Mouse (Mus musculus) kidney, postnatal 25 days (tissue): ENCODE results near the gene Slc1a7.

Experiments
- DNase-seq, 2 experiments: peaks; one replicate each; pipeline ENCODE4 v3.0.0; 2021; ENCODE audit warnings: mixed read lengths in 2 of 2

Gene Slc1a7

DNA sequence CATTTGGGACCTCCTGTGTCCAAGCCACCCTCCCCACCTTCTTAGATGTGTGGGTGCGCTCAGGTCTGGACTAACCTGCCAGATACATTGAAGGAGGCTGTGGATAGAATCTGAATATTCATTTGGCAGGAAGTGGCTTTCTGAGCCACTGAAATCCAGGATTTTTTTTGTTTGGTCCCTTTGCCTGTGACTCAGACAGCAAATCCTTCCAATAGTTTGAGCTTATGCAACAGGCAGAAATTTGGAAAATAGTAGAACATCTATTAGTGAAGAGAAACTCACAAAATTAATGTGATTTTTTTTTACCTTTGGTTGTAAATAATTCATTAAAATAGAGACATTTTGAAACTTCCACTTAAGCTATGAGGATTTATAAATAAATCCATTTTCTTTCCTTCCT, 3.0 kb downstream of the Slc1a7 start:
- DNase-seq: no peak

DNA sequence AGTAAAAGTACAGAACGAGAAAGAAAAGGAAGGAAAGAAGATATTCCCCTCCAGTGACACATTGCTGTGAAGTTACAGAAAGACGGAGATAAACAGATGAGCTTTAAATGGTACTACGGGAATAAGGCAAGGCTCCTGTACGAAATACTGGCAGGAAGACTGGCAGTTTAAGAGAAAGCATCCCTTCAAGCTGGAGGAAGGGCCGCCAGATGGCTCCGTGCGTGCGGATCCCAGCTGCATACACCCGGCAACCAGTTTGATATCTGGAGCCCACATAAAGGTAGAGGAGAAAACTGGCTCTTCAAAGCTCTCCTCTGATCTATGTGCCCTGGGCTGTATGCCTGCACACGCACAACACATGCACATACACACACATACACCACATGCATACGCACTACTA, 6.4 kb downstream of the Slc1a7 start:
- no peak for DNase-seq

DNA sequence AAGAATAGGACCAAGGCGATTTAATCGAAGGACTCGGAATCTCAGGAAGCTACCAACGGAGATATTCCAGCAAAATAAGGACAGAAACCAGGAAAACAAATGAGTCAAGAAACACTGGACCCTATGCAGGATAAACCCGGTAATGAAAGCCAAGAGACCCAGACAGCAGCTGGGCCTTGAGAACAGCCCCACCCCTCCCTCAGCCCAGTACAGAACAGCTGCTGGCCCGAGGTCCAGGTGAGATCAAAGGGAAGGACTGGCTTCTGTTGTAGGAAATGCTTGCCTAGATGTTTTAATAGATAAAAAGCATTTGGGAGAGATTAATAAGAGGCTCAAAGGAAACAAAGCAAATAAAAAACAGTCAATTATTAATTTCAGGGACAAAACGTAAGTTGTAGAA, 6.9 kb downstream of the Slc1a7 start:
- DNase-seq: no peak

DNA sequence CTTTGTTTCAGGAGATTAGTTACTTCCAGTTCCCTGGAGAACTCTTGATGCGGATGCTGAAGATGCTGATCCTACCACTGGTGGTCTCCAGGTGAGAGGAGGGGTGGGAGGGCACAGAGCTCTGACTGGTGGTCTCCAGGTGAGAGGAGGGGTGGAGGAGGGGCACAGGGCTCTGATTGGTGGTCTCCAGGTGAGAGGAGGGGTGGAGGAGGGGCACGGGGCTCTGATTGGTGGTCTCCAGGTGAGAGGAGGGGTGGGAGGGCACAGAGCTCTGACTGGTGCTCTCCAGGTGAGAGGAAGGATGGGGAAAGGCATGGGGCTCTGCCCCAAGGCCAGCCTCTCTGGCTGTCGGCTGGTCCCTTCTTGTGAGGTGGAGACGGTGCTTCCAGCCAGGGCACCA, 9.5 kb downstream of the Slc1a7 start:
- DNase-seq: no peak

DNA sequence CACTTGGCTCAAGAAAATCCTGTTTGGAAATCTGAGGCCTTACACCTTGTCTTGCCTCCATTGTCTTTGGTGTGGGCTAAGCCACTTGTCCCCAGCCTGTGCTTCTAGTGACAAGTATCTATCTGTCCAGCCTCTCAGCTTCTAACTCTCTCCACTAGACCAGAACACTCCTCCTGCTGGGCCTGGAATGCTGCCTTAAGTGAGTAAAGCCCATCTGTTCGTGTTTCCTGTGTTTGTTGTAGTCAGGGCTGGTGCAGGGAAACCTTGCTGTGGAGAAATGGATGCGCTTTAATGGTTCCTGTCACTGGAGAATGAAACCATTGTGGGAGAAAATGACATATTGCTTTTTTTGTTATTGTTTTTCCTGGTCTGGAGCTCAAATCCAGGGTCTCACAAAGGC, 11.4 kb downstream of the Slc1a7 start:
- DNase-seq: peak; percentile 40 to 62

DNA sequence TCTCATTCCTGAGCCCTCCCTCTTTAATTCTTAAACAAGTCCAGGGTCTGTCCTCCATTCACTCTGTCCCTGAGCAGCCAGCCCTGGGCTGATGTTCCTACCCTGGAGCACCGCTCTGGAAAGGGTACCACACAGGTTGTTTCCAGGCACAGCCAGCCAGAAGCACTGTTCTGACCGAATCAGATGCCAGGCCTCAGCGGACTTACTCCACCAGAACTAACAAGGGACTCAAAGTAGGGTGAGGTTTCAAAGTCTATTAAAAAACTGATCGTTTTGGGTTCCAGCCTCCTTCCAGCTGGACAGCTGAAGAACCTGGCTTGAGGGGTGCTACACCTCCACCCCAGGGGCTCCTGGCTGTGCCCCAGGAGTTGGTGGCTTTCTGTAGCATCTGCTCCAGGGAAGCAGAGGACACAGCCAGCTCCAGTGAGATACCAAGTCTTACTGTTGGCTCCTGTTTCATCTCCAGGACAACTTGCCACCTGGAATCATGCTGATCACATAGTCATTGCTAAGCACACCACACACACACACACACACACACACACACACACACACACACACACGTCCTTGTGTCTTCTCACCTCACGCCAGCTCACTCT, 12.0 kb downstream of the Slc1a7 start:
- DNase-seq: peak in 1 of 2 experiments; percentile 33

DNA sequence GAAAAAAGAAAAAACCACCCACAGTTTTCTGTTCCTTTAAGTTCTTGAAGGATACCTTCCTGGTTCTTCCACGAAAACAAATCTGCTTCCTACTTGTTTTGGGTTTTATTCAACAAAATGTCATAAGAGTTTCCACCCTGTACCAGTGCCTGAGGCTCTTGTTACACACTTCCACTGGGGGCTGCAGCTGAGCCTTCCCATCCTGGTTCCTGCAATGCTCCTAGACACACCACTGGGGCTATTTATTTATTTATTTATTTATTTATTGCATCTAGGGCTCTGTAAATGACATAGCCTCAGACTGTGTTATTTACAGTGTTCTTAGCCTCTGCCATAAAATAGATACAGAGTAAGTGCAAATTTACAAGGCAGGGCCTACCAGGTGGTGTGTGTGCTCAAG, 15.6 kb downstream of the Slc1a7 start:
- DNase-seq: no peak

DNA sequence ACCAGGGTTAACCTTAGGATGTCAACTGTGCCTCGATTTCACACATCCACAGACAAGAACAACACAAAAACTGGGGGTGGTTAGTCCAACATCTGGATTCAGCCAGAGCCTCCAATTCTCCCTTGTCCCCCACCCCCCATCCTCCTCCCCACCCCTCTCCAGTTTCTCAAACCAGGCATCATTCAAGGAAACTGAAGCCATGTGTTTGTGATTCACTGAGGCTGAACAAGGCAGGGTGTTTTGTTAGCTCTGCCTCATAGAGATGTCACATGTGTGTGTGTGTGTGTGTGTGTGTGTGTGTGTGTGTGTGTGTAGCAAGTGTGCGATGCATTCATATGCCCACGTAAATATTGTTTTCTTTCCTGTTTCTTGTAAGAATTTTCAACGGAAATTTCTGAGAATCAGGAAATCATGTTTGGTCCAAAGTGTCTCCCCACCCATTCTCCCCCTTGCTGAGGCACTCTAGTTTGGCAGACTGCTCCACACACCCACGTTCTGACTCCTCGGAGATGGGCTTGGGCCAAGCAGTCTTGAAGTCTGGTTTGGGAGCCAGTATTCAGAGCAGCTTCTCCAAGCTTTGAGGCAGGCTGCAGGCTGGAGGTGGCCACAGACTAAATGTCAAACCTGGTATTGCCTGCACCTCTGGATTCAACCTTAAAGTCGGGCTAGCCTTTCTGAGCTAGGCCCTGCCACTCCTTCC, 16.3 kb downstream of the Slc1a7 start:
- peak; percentile 68 to 81 for DNase-seq

DNA sequence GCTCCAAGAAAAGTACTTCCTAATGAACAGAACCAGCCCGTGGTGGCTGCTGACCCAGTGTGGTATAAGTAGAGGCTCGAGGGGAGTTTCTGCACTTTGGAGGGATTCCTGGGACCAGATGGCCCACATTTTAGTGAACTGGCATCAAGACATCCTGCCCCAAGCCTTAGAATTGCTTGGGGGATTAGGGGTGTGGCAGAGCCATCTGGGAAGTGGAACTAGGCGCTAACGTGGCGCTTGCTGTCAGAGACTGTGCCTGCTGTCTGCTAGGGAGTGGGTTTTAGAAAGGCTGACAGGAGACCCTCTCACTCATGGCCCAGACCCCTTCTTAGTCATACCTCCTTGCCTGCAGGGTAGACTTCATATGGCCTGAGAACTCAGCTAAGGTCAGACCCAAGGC, 17.7 kb downstream of the Slc1a7 start:
- DNase-seq: no peak

DNA sequence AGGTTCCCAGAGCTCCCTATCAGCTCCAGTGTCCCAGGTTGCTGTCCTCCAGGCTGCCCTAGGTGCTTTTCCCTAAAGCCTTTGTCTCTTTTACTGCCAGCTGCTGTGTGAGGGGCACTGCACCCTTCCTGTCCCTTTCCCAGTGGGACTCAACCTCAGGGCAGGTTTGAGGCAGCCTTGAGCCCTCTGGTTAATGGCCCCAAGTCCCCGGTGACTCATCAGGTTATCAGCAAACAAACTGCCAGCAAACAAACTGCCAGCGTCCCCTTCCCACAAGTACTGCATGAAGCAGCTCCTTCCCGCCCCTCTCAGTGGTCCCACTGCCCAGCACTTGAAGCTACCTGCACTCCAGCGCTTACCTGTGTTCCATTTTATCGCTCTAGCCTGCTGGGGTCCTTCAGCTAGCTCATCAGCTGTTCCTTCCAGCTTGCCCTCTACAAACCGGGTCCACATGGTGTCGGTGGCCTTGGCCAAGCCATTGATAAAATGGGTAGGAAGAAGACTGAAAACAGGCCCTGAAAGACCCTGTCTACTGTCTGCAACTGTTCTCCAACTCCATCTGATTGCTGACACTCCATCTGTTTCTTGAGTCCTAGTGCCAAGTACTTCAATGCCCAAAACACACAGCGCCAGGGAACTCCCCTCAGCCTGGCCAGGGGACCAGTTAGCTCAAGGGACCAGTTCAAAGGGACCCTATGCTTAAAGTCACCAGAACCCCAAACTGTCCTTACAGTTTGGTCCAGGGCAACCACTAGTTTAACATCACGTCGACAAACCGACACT, 18.4 kb downstream of the Slc1a7 start:
- DNase-seq: no peak

DNA sequence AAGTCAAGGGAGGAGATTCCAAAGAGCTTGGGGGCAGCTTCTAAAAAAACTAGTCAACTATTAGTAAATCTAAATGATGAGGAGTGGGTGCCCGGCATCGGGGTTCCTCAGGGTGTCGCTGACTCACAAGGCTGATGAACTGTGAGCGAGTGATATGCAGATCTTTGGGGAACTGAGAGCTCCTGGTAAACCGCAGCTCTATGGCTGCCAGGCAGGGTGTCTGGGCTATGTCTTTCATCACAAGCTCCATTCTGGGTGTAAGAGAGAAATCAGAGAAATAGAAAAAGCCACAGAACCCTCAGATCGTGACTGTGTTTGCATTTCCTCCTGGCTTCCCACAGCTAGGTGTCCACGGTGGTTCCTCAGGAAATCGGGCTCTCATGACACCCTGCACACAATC, 20.8 kb downstream of the Slc1a7 start:
- DNase-seq: no peak

DNA sequence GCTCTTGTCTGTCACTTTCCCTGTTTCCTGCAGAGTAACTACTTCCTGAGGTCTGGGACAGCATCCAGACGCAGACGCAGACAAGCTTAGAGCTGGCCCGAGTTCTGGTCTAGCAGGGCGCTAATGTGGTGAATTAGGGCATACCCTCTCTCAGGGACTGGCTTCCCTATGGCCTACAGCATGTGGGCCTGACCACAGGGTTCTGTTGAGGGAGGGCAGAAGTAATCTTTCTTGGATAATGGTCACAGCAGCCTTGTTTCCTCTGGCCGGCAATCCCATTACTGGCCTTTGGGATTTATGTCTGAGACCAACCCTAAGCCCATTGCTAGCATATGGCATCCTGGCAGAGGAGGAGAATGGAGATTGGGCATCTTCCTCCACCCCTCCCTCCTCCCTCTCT, 22.7 kb downstream of the Slc1a7 start:
- DNase-seq: peak; percentile 35 to 60

DNA sequence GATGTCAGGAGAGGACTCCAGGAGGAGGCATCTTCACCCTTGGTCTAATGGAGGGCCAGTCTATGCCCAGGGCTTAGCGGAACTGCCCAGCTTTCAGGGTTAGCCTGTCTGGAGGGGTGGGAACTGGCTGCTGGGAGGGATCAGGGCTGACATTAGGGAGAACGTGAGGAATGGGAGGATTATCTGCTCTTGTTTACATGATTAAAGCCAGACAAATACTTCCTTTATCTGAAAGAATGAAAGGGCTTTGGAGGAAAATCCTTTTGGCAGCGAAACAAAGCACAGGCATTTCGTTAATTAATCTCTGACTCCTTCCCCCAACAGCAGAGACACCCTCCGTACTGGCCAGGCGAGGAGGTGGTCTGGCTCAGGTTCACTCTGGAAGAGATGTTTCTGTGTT, 23.7 kb downstream of the Slc1a7 start:
- DNase-seq: no peak

DNA sequence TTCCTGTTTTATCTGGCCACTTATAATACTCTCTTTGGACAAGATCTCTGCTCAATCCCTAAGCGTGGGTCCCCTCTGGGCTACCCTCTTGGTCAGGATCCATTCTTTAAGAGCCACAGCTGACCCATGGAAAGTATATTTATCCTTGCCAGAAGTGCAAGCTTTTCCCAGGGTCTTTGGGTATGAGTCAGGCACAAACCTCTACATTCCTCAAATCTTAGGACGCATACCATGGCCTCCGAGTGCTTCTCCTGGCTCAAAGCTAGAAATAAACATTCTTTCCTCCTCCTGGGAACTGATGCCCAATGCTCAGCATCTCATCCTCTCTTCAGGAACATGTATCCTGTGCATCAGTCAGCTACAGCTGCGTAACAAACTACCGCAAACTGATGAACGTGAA, 26.9 kb downstream of the Slc1a7 start:
- DNase-seq: no peak

DNA sequence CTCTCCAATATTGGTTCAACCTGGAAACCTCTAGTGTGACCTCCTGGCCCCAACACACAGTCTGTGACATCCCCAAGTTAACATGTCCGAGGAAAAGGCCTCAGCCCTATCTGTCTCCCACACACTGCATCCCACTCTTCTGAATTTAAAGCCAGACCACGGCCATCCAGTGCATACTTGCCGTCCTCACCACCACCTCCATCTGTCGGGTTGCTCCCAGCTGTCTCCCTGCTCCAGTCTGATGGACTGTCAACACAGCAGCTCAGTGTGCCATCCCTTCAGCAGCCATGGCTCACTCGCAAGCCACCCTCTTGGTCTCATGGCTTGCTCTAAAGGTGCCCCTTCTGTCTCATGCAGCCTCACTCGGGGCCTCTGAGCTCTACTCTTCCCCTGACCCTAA, 27.6 kb downstream of the Slc1a7 start:
- DNase-seq: no peak

DNA sequence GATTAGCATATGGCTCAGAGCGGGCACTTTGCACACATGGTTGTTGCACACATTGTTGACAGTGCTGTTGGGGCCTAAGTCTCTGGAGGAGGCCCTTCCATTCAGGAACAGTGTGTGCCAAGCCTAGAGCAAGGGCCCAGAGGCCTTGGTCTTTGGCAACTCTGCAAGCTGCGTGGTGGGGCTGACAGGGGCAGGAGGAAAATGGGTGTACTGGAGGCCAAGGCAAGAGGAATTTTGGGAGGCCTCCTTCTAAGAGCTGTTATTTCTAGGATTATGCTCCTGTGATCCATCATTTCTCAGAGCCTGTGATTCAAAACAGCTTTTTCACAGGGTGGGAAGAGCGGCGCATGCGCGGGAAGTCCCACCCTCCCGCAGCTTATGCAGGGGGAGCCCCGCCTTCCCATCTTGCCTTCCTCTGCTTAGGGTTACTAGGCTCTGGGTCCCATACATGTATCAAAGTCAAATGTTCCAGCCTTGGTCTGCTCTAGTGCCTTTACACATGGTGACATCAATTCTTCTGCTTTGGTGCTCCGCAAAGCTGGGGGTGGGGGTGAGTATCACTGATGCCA, 28.4 kb downstream of the Slc1a7 start:
- DNase-seq: no peak

DNA sequence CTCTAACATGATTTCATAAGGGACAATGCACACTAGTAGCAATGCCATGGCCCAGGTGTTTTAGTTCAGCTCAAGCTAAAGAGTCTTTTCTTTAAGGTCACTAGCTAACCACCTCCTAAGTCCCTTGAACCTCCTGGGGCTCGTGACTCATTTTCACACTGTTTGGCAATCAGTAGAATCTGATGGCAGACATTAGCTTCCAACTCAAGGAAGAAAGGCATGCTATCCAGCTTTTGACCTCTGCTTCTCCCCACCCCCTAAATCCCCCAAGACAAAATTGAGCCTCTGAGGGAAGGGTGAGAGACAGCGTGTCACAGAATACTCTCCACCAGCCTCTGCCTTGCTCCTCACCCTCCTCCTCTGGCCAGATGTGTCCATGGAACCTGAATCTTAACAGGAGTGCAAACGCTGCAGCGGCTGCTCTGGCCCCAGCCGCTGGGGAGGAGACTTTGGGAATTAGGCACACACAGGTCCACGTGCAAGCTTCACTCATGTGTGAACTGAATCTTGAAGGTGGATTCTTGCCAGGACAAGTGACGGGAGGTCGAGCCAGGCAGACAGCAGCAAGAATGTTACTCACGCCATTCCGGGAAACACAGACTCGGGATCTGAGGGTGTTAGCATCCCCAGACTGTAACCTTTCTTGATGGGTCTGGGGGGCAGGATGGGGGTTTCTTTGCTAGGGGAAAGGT, 30.7 kb downstream of the Slc1a7 start:
- DNase-seq: peak; percentile 77 to 89

DNA sequence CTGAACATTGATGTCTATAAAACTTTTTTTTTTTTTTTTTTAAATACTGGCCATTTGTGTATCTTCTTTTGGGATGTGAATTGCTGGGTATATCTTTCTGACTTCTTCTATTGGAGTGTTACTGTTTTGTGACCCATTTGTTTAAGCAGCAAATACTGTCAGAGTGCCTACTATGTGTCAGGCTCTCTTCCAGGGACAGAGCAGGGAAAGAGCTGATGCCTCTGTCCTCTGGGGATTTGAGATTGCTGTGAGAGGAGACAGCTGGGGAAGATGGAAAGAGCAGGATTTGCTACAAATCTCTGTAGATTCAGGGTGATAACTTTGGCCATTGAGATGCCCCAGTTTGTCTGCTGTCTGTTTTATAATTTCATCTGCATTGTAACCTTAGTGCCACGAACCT, 31.2 kb downstream of the Slc1a7 start:
- no peak for DNase-seq

DNA sequence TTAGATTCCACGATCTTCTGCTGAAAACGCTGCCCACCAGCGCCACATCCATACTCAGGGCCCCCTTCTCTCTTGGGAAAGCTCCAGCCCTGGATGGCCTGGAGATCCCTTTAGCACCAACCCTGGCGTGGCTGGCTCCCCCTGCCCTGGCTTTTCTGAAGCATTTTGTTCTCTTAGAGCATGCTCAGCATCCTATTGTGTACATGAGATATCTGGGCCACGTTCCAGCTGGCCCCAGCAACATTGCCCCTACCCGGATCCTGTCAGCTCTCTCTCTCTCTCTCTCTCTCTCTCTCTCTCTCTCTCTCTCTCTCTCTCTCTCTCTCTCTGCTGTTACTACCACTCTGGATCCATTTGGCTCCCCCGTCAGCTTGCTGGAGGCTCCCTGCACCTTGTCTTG, 37.2 kb downstream of the Slc1a7 start:
- no peak for DNase-seq

DNA sequence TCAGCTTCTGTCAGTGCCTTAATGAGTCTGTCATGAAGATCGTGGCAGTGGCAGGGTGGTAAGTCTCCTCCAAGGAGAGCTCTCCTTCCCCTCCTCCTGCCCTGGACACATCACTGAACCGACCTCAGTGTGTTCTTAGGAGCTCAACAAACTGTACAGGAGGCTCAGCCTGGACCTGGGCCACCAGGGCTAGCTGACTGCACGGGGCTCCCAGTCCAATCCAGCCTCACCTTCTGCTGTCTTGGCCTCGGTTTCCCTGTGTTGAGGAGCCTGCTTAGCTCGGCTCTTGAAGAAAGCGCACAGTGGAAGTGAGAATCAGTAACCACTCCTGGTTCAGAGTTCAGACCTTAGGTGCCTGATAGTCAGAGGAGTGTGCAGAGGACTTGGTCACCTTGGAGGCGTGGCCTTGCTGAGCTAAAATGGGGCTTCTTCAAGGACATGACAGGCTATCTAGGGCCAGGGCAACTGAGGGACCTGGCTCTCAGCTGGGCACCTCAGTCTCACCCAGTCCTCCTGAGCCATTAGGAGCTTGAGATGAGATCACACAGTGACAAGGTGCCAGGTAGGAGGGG, 39.5 kb downstream of the Slc1a7 start:
- no peak for DNase-seq

DNA sequence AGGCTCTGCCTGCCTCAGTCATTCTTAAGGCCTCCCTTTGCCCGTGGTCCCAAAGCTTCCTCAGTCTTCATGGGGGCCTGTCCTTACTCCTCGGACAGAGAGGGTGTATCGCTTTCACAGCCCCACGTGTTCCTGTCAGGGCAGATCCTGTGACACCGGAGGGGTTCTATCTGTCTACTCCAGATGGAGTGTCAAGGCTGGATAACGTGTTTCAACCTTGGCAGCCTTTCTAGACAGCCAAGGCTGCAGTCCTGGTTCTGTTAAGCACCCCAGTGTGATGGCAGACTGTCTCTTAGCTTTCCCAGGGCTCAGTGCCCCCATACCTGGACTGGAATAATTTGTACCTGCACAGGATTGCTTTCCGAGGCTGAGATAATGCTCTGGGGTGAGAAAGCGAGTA, 40.4 kb downstream of the Slc1a7 start:
- no peak for DNase-seq

DNA sequence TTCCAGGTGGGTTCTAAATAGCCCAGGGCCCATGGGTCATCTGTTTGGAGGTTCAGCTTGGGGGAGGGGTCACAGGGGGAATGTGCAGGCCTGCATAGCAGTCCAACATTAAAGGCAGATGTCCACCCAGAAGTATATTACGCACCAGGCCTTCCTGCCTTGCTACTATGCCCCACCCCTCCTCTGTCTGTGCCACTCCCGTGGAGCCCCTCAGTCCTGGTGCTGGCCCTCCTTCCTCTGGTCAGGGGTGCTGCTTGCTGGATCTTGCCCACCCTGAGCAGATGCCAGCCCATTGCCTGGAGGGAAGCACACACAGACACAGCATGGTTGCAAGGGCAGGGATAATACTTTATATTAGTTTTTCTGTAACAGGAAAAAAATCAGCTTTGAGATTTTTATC, 46.3 kb downstream of the Slc1a7 start:
- no peak for DNase-seq
